Mouse (Mus musculus): ENCODE measurements around the gene Rbm33. TPM values are rescaled to one million over a fixed set of nuclear protein-coding genes. Genes with fewer than 3 reads are reported as not detected.
A peak's percentile ranks its signal among the peaks of the same experiment; 100 is the strongest.

Gene Rbm33
- total and polyA plus RNA-seq, 2 experiments: 16.1 to 17.1 TPM

- Histone ChIP-seq H3K27me3 (ENCODE audit: control insufficient read depth, insufficient read depth, low read length) (no peaks in the 10 kb centered on the region), H3K4me1 (ENCODE audit: control insufficient read depth, insufficient read depth, low read length) (no peaks in the 10 kb centered on the region), H3K36me3 (ENCODE audit: control insufficient read depth, insufficient read depth, low read length) (peaks cover 42% of the 10 kb centered on the region), H3K27ac (replicated peaks; ENCODE audit: insufficient read depth, low read depth, low read length) (no peak overlapping the region), H3K79me2 (ENCODE audit: control insufficient read depth, insufficient read depth, low read length) (no peaks in the 10 kb centered on the region), H3K9ac (ENCODE audit: low read depth, low read length) (no peak overlapping the region), H3K4me3 (ENCODE audit: insufficient read depth, low read depth, low read length) (no peak overlapping the region)
- WGBS: 92% methylated on average over 10 of the region's 10 CpGs
- TF ChIP-seq CTCF (IDR thresholded peaks at IDR 0.05; ENCODE audit: low read depth, low read length): no peak
- TF ChIP-seq POLR2A (IDR thresholded peaks at IDR 0.05; ENCODE audit: extremely low read depth, insufficient read depth, low read length): no peak
- DNase-seq (ENCODE audit: extremely low read depth, low read depth, low spot score): no peak
These were observed 101.8 kb downstream of the Rbm33 start for GRCm38 (mm10) chr5:28418734-28419133.

GRCm38 (mm10) chr5:28419640-28420265 lies 102.8 kb downstream of the Rbm33 start:
- peaks cover 32% of the 10 kb centered on the region for H3K36me3 ChIP-seq (ENCODE audit: control insufficient read depth, insufficient read depth, low read length)

GRCm38 (mm10) chr5:28423781-28424180 lies 106.9 kb downstream of the Rbm33 start:
- Histone ChIP-seq H3K27ac (replicated peaks; ENCODE audit: insufficient read depth, low read depth, low read length) (no peak overlapping the region), H3K9ac (ENCODE audit: low read depth, low read length) (no peak overlapping the region), H3K4me3 (ENCODE audit: insufficient read depth, low read depth, low read length) (no peak overlapping the region), H3K36me3 (ENCODE audit: control insufficient read depth, insufficient read depth, low read length) (peaks cover 4% of the 10 kb centered on the region; the same call in 1 of the 2 replicates), H3K79me2 (ENCODE audit: control insufficient read depth, insufficient read depth, low read length) (no peaks in the 10 kb centered on the region), H3K27me3 (ENCODE audit: control insufficient read depth, insufficient read depth, low read length) (no peaks in the 10 kb centered on the region), H3K4me1 (ENCODE audit: control insufficient read depth, insufficient read depth, low read length) (peaks cover 2% of the 10 kb centered on the region; the same call in 1 of the 2 replicates)
- no peak for DNase-seq (ENCODE audit: extremely low read depth, low read depth, low spot score)
- TF ChIP-seq CTCF (IDR thresholded peaks at IDR 0.05; ENCODE audit: low read depth, low read length) (no peak), POLR2A (IDR thresholded peaks at IDR 0.05; ENCODE audit: extremely low read depth, insufficient read depth, low read length) (no peak)
- WGBS: 60% methylated on average over 4 of the region's 4 CpGs

More at GRCm38 (mm10) chr5:28419640-28420265, 102.8 kb downstream of the Rbm33 start:
- Histone ChIP-seq H3K4me3 (ENCODE audit: insufficient read depth, low read depth, low read length) (no peak overlapping the region), H3K4me1 (ENCODE audit: control insufficient read depth, insufficient read depth, low read length) (no peaks in the 10 kb centered on the region), H3K79me2 (ENCODE audit: control insufficient read depth, insufficient read depth, low read length) (no peaks in the 10 kb centered on the region), H3K27ac (replicated peaks; ENCODE audit: insufficient read depth, low read depth, low read length) (no peak overlapping the region), H3K9ac (ENCODE audit: low read depth, low read length) (no peak overlapping the region), H3K27me3 (ENCODE audit: control insufficient read depth, insufficient read depth, low read length) (no peaks in the 10 kb centered on the region)
- 78% methylated on average over 12 of the region's 12 CpGs for WGBS
- TF ChIP-seq POLR2A (IDR thresholded peaks at IDR 0.05; ENCODE audit: extremely low read depth, insufficient read depth, low read length): no peak
- TF ChIP-seq CTCF (IDR thresholded peaks at IDR 0.05; ENCODE audit: low read depth, low read length): no peak
- DNase-seq (ENCODE audit: extremely low read depth, low read depth, low spot score): no peak

- 71% methylated on average over 9 of the region's 9 CpGs for WGBS
These were observed 109.0 kb downstream of the Rbm33 start for GRCm38 (mm10) chr5:28425926-28426325.

GRCm38 (mm10) chr5:28450126-28450890 lies 133.4 kb downstream of the Rbm33 start:
- no peaks in the 10 kb centered on the region for H3K36me3 ChIP-seq (ENCODE audit: control insufficient read depth, insufficient read depth, low read length)
- WGBS: 56% methylated on average over 3 of the region's 3 CpGs

More at GRCm38 (mm10) chr5:28425926-28426325, 109.0 kb downstream of the Rbm33 start:
- Histone ChIP-seq H3K4me3 (ENCODE audit: insufficient read depth, low read depth, low read length) (no peak overlapping the region), H3K4me1 (ENCODE audit: control insufficient read depth, insufficient read depth, low read length) (peaks cover 2% of the 10 kb centered on the region; the same call in 1 of the 2 replicates), H3K27ac (replicated peaks; ENCODE audit: insufficient read depth, low read depth, low read length) (no peak overlapping the region), H3K79me2 (ENCODE audit: control insufficient read depth, insufficient read depth, low read length) (no peaks in the 10 kb centered on the region), H3K36me3 (ENCODE audit: control insufficient read depth, insufficient read depth, low read length) (no peaks in the 10 kb centered on the region), H3K27me3 (ENCODE audit: control insufficient read depth, insufficient read depth, low read length) (no peaks in the 10 kb centered on the region), H3K9ac (ENCODE audit: low read depth, low read length) (no peak overlapping the region)
- TF ChIP-seq POLR2A (IDR thresholded peaks at IDR 0.05; ENCODE audit: extremely low read depth, insufficient read depth, low read length) (no peak), CTCF (IDR thresholded peaks at IDR 0.05; ENCODE audit: low read depth, low read length) (no peak)
- peak; percentile 48 for DNase-seq (ENCODE audit: extremely low read depth, low read depth, low spot score)

More at GRCm38 (mm10) chr5:28450126-28450890, 133.4 kb downstream of the Rbm33 start:
- TF ChIP-seq CTCF (IDR thresholded peaks at IDR 0.05; ENCODE audit: low read depth, low read length): no peak
- TF ChIP-seq POLR2A (IDR thresholded peaks at IDR 0.05; ENCODE audit: extremely low read depth, insufficient read depth, low read length): no peak
- H3K9ac ChIP-seq (ENCODE audit: low read depth, low read length): no peak overlapping the region
- no peaks in the 10 kb centered on the region for H3K27me3 ChIP-seq (ENCODE audit: control insufficient read depth, insufficient read depth, low read length)
- no peak overlapping the region for H3K4me3 ChIP-seq (ENCODE audit: insufficient read depth, low read depth, low read length)
- H3K79me2 ChIP-seq (ENCODE audit: control insufficient read depth, insufficient read depth, low read length): no peaks in the 10 kb centered on the region
- no peak for DNase-seq (ENCODE audit: extremely low read depth, low read depth, low spot score)
- no peak overlapping the region for H3K27ac ChIP-seq (replicated peaks; ENCODE audit: insufficient read depth, low read depth, low read length)
- H3K4me1 ChIP-seq (ENCODE audit: control insufficient read depth, insufficient read depth, low read length): no peaks in the 10 kb centered on the region

Measured in liver, adult 2 months (tissue).